Mouse (Mus musculus) midbrain, embryonic 11.5 days (tissue): ENCODE data around the gene Abcc9. TPM values are rescaled to one million over a fixed set of nuclear protein-coding genes. Genes with fewer than 3 reads are reported as not detected.
A peak's percentile ranks its signal among the peaks of the same experiment; 100 is the strongest.

Experiments used
- ATAC-seq: fragments of 200-750 bp; cut with Nextera tagmentation; 2 replicates; pipeline ENCODE4 v1.8.0; 2017; ENCODE audit warnings: moderate TSS enrichment, moderate library complexity; ENCODE audit not compliant: low FRiP score
- DNase-seq: peaks from one replicate; pipeline ENCODE4 v3.0.0; 2015; ENCODE audit warnings: low spot score; ENCODE audit errors: missing footprints
- H3K27ac ChIP-seq: fragments of 300-500 bp; sonication (generic); 2 replicates; pipeline ENCODE4 v1.5.1; 2014; ENCODE audit warnings: low read depth, low read length
- H3K27me3 ChIP-seq: fragments of 300-500 bp; sonication (generic); 2 replicates; pipeline ENCODE4 v1.6.1; 2014; ENCODE audit warnings: mild to moderate bottlenecking, low read length, moderate library complexity, mixed read lengths; ENCODE audit not compliant: control insufficient read depth, insufficient read depth
- H3K36me3 ChIP-seq: fragments of 300-500 bp; sonication (generic); 2 replicates; pipeline ENCODE4 v1.6.1; 2014; ENCODE audit warnings: mild to moderate bottlenecking, low read length, moderate library complexity, mixed read lengths; ENCODE audit not compliant: control insufficient read depth, insufficient read depth
- H3K4me1 ChIP-seq: fragments of 300-500 bp; sonication (generic); 2 replicates; pipeline ENCODE4 v1.6.1; 2014; ENCODE audit warnings: low read length; ENCODE audit not compliant: control insufficient read depth, insufficient read depth
- H3K4me2 ChIP-seq: fragments of 300-500 bp; sonication (generic); 2 replicates; pipeline ENCODE4 v1.6.1; 2014; ENCODE audit warnings: mild to moderate bottlenecking, moderate library complexity
- H3K4me3 ChIP-seq: fragments of 300-500 bp; sonication (generic); 2 replicates; pipeline ENCODE4 v1.5.1; 2014; ENCODE audit warnings: low read depth, low read length
- H3K9ac ChIP-seq: fragments of 300-500 bp; sonication (generic); 2 replicates; pipeline ENCODE4 v1.6.1; 2014; ENCODE audit warnings: low read length
- H3K9me3 ChIP-seq: fragments of 300-500 bp; sonication (generic); 2 replicates; pipeline ENCODE4 v1.6.1; 2016; ENCODE audit warnings: low read length; ENCODE audit not compliant: control insufficient read depth
- WGBS: fragments of 180-500 bp; shearing (Covaris S2); extraction: QIAGEN DNeasy Blood & Tissue Kit; methylation state at CpG from one replicate; pipeline ENCODE4 v1.1.7; 2014; 5-methylcytosine and 5-hydroxymethylcytosine counted together
- polyA plus RNA-seq: library from polyadenylated mRNA; unstranded; fragments of >200 nt; fragmentation: Nextera tagmentation; extraction: Ambion mirVana; gene quantifications from 2 replicates; pipeline ENCODE4 v1.2.1, GENCODE M21; 2014

Gene Abcc9
- polyA plus RNA-seq, 1 experiment from 2014 or later, result 2.4 TPM

- DNase-seq, result no peak
- no peak overlapping the region for H3K4me3 ChIP-seq
These were observed 87.8 kb downstream of the Abcc9 start for GRCm38 (mm10) chr6:142614324-142614723.

GRCm38 (mm10) chr6:142612366-142612765, 89.7 kb downstream of the Abcc9 start:
- Histone ChIP-seq H3K36me3 (no peaks in the 10 kb centered on the region), H3K9me3 (no peaks in the 10 kb centered on the region), H3K9ac (no peak overlapping the region), H3K4me3 (no peak overlapping the region), H3K27ac (no peak overlapping the region), H3K27me3 (no peaks in the 10 kb centered on the region), H3K4me1 (no peaks in the 10 kb centered on the region), H3K4me2 (no peak overlapping the region)
- ATAC-seq, result no peak
- WGBS, result 90% methylated on average over 8 of the region's 8 CpGs
- DNase-seq, result no peak

More at GRCm38 (mm10) chr6:142614324-142614723, 87.8 kb downstream of the Abcc9 start:
- no peaks in the 10 kb centered on the region for H3K27me3 ChIP-seq
- H3K9ac ChIP-seq, result no peak overlapping the region
- H3K9me3 ChIP-seq, result no peaks in the 10 kb centered on the region
- no peak overlapping the region for H3K4me2 ChIP-seq
- no peaks in the 10 kb centered on the region for H3K4me1 ChIP-seq
- H3K36me3 ChIP-seq, result no peaks in the 10 kb centered on the region
- WGBS, result 87% methylated on average over 10 of the region's 10 CpGs
- no peak for ATAC-seq
- no peak overlapping the region for H3K27ac ChIP-seq

- Histone ChIP-seq H3K27ac (no peak overlapping the region), H3K4me1 (no peaks in the 10 kb centered on the region), H3K36me3 (no peaks in the 10 kb centered on the region), H3K4me3 (no peak overlapping the region), H3K9ac (no peak overlapping the region), H3K4me2 (no peak overlapping the region), H3K27me3 (no peaks in the 10 kb centered on the region), H3K9me3 (no peaks in the 10 kb centered on the region)
- DNase-seq (no peak), ATAC-seq (no peak)
- 67% methylated on average over 9 of the region's 9 CpGs for WGBS
These were observed 92.4 kb downstream of the Abcc9 start for GRCm38 (mm10) chr6:142609401-142610373.

GRCm38 (mm10) chr6:142607080-142607479, 95.0 kb downstream of the Abcc9 start:
- Histone ChIP-seq H3K4me3 (no peak overlapping the region), H3K27me3 (no peaks in the 10 kb centered on the region), H3K9ac (no peak overlapping the region), H3K4me1 (no peaks in the 10 kb centered on the region), H3K9me3 (no peaks in the 10 kb centered on the region), H3K4me2 (no peak overlapping the region), H3K36me3 (no peaks in the 10 kb centered on the region), H3K27ac (no peak overlapping the region)
- 72% methylated on average over 7 of the region's 7 CpGs for WGBS
- no peak for DNase-seq
- no peak for ATAC-seq

GRCm38 (mm10) chr6:142602772-142603171, 99.3 kb downstream of the Abcc9 start:
- ATAC-seq (no peak), DNase-seq (no peak)
- H3K4me2 ChIP-seq, result no peak overlapping the region
- H3K27me3 ChIP-seq, result no peaks in the 10 kb centered on the region
- no peaks in the 10 kb centered on the region for H3K9me3 ChIP-seq
- WGBS, result 74% methylated on average over 6 of the region's 6 CpGs
- no peak overlapping the region for H3K9ac ChIP-seq
- H3K27ac ChIP-seq, result no peak overlapping the region
- no peak overlapping the region for H3K4me3 ChIP-seq
- no peaks in the 10 kb centered on the region for H3K36me3 ChIP-seq
- H3K4me1 ChIP-seq, result no peaks in the 10 kb centered on the region

- ATAC-seq, result no peak
- no peak overlapping the region for H3K27ac ChIP-seq
- H3K9ac ChIP-seq, result no peak overlapping the region
- no peak overlapping the region for H3K4me3 ChIP-seq
- H3K4me1 ChIP-seq, result no peaks in the 10 kb centered on the region
- peaks cover 2% of the 10 kb centered on the region; the same call in 1 of the 2 replicates for H3K27me3 ChIP-seq
- 78% methylated on average over 4 of the region's 4 CpGs for WGBS
- H3K9me3 ChIP-seq, result no peaks in the 10 kb centered on the region
- no peaks in the 10 kb centered on the region for H3K36me3 ChIP-seq
- no peak overlapping the region for H3K4me2 ChIP-seq
- no peak for DNase-seq
These were observed 123.3 kb downstream of the Abcc9 start for GRCm38 (mm10) chr6:142578831-142579230.

- no peak overlapping the region for H3K4me2 ChIP-seq
- H3K36me3 ChIP-seq, result no peaks in the 10 kb centered on the region
- H3K27me3 ChIP-seq, result peaks cover 4% of the 10 kb centered on the region; the same call in 1 of the 2 replicates
- 84% methylated on average over 6 of the region's 6 CpGs for WGBS
- no peak overlapping the region for H3K27ac ChIP-seq
- no peak overlapping the region for H3K9ac ChIP-seq
- DNase-seq (no peak), ATAC-seq (no peak)
- no peak overlapping the region for H3K4me3 ChIP-seq
- H3K4me1 ChIP-seq, result no peaks in the 10 kb centered on the region
- no peaks in the 10 kb centered on the region for H3K9me3 ChIP-seq
These were observed 124.3 kb downstream of the Abcc9 start for GRCm38 (mm10) chr6:142577801-142578200.

GRCm38 (mm10) chr6:142572876-142573275, 129.2 kb downstream of the Abcc9 start:
- 71% methylated on average over 6 of the region's 6 CpGs for WGBS
- H3K9me3 ChIP-seq, result no peaks in the 10 kb centered on the region
- H3K4me3 ChIP-seq, result no peak overlapping the region
- H3K27ac ChIP-seq, result no peak overlapping the region
- no peaks in the 10 kb centered on the region for H3K4me1 ChIP-seq
- H3K36me3 ChIP-seq, result no peaks in the 10 kb centered on the region
- peaks cover 35% of the 10 kb centered on the region for H3K27me3 ChIP-seq
- no peak for DNase-seq
- no peak overlapping the region for H3K9ac ChIP-seq
- no peak overlapping the region for H3K4me2 ChIP-seq
- ATAC-seq, result no peak

GRCm38 (mm10) chr6:142571629-142572360, 130.3 kb downstream of the Abcc9 start:
- peak; percentile 62 for ATAC-seq
- 3% methylated on average over 21 of the region's 21 CpGs for WGBS
- peaks cover 35% of the 10 kb centered on the region for H3K27me3 ChIP-seq
- no peaks in the 10 kb centered on the region for H3K4me1 ChIP-seq
- no peak overlapping the region for H3K27ac ChIP-seq
- DNase-seq, result peak; percentile 93
- H3K9ac ChIP-seq, result peak overlapping the region; percentile 35; the same call in 1 of the 2 replicates
- H3K9me3 ChIP-seq, result no peaks in the 10 kb centered on the region
- peak overlapping the region; percentile 39 for H3K4me3 ChIP-seq
- H3K36me3 ChIP-seq, result no peaks in the 10 kb centered on the region
- peak overlapping the region; percentile 70 for H3K4me2 ChIP-seq
